Mouse (Mus musculus) MEL (cell line): ENCODE measurements at regions not wholly inside any gene's neighbourhood (a gene's known extent, or its start where the extent isn't known, plus 50 kb on each side); places are given as distances from the start of the nearest gene placed in this dataset.

ENCODE experiments used
- DNase-seq: peaks from one replicate; pipeline ENCODE4 v3.0.0; 2011; ENCODE audit warnings: low read depth, low spot score
- H3K27ac ChIP-seq: 2 replicates; pipeline ENCODE4 v1.5.1; 2012; ENCODE audit warnings: low read depth, mild to moderate bottlenecking, control low read depth, low read length, moderate library complexity; ENCODE audit not compliant: control insufficient read depth
- H3K27me3 ChIP-seq, 2 experiments: fragments of 150-350 bp in 1 of 2; sonication (generic) in 1 of 2; 2 replicates each; pipeline ENCODE4 v1.6.1; 2012; ENCODE audit warnings: low read length in 2 of 2, mild to moderate bottlenecking in 2 of 2, improper control_type of control experiment in 1 of 2, moderate library complexity in 1 of 2; ENCODE audit not compliant: insufficient read depth in 2 of 2, control insufficient read depth in 1 of 2
- H3K36me3 ChIP-seq, 2 experiments: 2 replicates each; pipeline ENCODE4 v1.6.1; 2012 to 2014; ENCODE audit warnings: low read length in 2 of 2, improper control_type of control experiment in 1 of 2, inconsistent platforms in 1 of 2, mild to moderate bottlenecking in 1 of 2; ENCODE audit not compliant: insufficient read depth in 2 of 2, control insufficient read depth in 1 of 2
- H3K4me1 ChIP-seq, 2 experiments: fragments of 150-350 bp in 1 of 2; sonication (generic) in 1 of 2; 2 replicates each; pipeline ENCODE4 v1.6.1; 2012; ENCODE audit warnings: low read length in 2 of 2, improper control_type of control experiment in 1 of 2, mild to moderate bottlenecking in 1 of 2; ENCODE audit not compliant: insufficient read depth in 2 of 2, control insufficient read depth in 1 of 2
- H3K4me3 ChIP-seq, 2 experiments: fragments of 150-350 bp in 1 of 2; sonication (generic) in 1 of 2; 2 replicates each; pipeline ENCODE4 v1.5.1; 2012; ENCODE audit warnings: low read depth in 2 of 2, low read length in 2 of 2, mild to moderate bottlenecking in 2 of 2, moderate library complexity in 2 of 2, control low read depth in 1 of 2, improper control_type of control experiment in 1 of 2; ENCODE audit not compliant: control insufficient read depth in 1 of 2, insufficient read depth in 1 of 2
- H3K79me2 ChIP-seq: 2 replicates; pipeline ENCODE4 v1.6.1; 2012; ENCODE audit warnings: mild to moderate bottlenecking, low read length, moderate library complexity; ENCODE audit not compliant: control insufficient read depth, poor library complexity, insufficient read depth
- H3K9ac ChIP-seq: 2 replicates; pipeline ENCODE4 v1.6.1; 2012; ENCODE audit warnings: low read depth, mild to moderate bottlenecking, control low read depth, low read length, moderate library complexity; ENCODE audit not compliant: control insufficient read depth, poor library complexity, severe bottlenecking
- H3K9me3 ChIP-seq: fragments of 150-350 bp; sonication (generic); replicated peaks from 2 replicates; pipeline ENCODE4 v1.6.1; 2012; ENCODE audit warnings: mild to moderate bottlenecking, low read length, improper control_type of control experiment, moderate library complexity; ENCODE audit not compliant: insufficient read depth
- CHD1 ChIP-seq: IDR thresholded peaks from 2 replicates; pipeline ENCODE4 v1.6.1; 2012; ENCODE audit warnings: low read depth, mild to moderate bottlenecking, inconsistent platforms, low read length, improper control_type of control experiment
- CHD2 ChIP-seq: IDR thresholded peaks from 2 replicates; pipeline ENCODE4 v1.6.1; 2011; ENCODE audit warnings: low read length, improper control_type of control experiment
- EP300 ChIP-seq, 2 experiments: IDR thresholded peaks; 2 replicates each; pipeline ENCODE4 v1.6.1; 2011; ENCODE audit warnings: improper control_type of control experiment in 2 of 2, low read length in 2 of 2, low read depth in 1 of 2, mild to moderate bottlenecking in 1 of 2
- ETS1 ChIP-seq: IDR thresholded peaks from 2 replicates; pipeline ENCODE4 v1.6.1; 2012; ENCODE audit warnings: low read depth, mild to moderate bottlenecking, inconsistent platforms, low read length, improper control_type of control experiment, moderate library complexity
- GATA1 ChIP-seq: IDR thresholded peaks from 2 replicates; pipeline ENCODE4 v1.6.1; 2011; ENCODE audit warnings: low read depth, low read length, improper control_type of control experiment
- HCFC1 ChIP-seq: IDR thresholded peaks from 2 replicates; pipeline ENCODE4 v1.6.1; 2012; ENCODE audit warnings: low read depth, mild to moderate bottlenecking, inconsistent platforms, low read length, improper control_type of control experiment, moderate library complexity
- JUND ChIP-seq: IDR thresholded peaks from 2 replicates; pipeline ENCODE4 v1.6.1; 2011; ENCODE audit warnings: low read depth, mild to moderate bottlenecking, improper control_type of control experiment, low read length
- MEF2A ChIP-seq: IDR thresholded peaks from 2 replicates; pipeline ENCODE4 v1.6.1; 2014; ENCODE audit warnings: low read depth, mild to moderate bottlenecking, inconsistent platforms, low read length, improper control_type of control experiment; ENCODE audit not compliant: poor library complexity, insufficient replicate concordance, severe bottlenecking; ENCODE audit errors: extremely low read depth
- MYB ChIP-seq: IDR thresholded peaks from 2 replicates; pipeline ENCODE4 v1.6.1; 2011; ENCODE audit warnings: mild to moderate bottlenecking, low read depth, low read length, improper control_type of control experiment
- NELFE ChIP-seq: IDR thresholded peaks from 2 replicates; pipeline ENCODE4 v1.6.1; 2011; ENCODE audit warnings: low read depth, low read length, improper control_type of control experiment
- NRF1 ChIP-seq: IDR thresholded peaks from 2 replicates; pipeline ENCODE4 v1.6.1; 2014; ENCODE audit warnings: low read depth, mild to moderate bottlenecking, inconsistent platforms, low read length, improper control_type of control experiment, moderate library complexity; ENCODE audit not compliant: poor library complexity, insufficient read depth, severe bottlenecking
- POLR2AphosphoS2 ChIP-seq: IDR thresholded peaks from 2 replicates; pipeline ENCODE4 v1.6.1; 2011; ENCODE audit warnings: low read length, improper control_type of control experiment
- POLR2AphosphoS5 ChIP-seq: IDR thresholded peaks from 2 replicates; pipeline ENCODE4 v1.6.1; 2012; ENCODE audit warnings: low read depth, borderline replicate concordance, mild to moderate bottlenecking, inconsistent platforms, low read length, moderate library complexity, mixed read lengths
- RAD21 ChIP-seq: IDR thresholded peaks from 2 replicates; pipeline ENCODE4 v1.6.1; 2011; ENCODE audit warnings: mild to moderate bottlenecking, low read depth, low read length, improper control_type of control experiment
- UBTF ChIP-seq: IDR thresholded peaks from 2 replicates; pipeline ENCODE4 v1.6.1; 2012; ENCODE audit warnings: low read depth, mild to moderate bottlenecking, inconsistent platforms, low read length, improper control_type of control experiment, moderate library complexity, borderline replicate concordance; ENCODE audit not compliant: insufficient read depth
- USF2 ChIP-seq, 2 experiments: IDR thresholded peaks; 2 replicates each; pipeline ENCODE4 v1.6.1; 2011 to 2012; ENCODE audit warnings: improper control_type of control experiment in 2 of 2, low read length in 2 of 2, borderline replicate concordance in 1 of 2, inconsistent platforms in 1 of 2, low read depth in 1 of 2, mild to moderate bottlenecking in 1 of 2; ENCODE audit not compliant: insufficient read depth in 1 of 2
- ZKSCAN1 ChIP-seq: IDR thresholded peaks from 2 replicates; pipeline ENCODE4 v1.6.1; 2012; ENCODE audit warnings: low read depth, mild to moderate bottlenecking, inconsistent platforms, low read length, improper control_type of control experiment, moderate library complexity
- ZMIZ1 ChIP-seq: IDR thresholded peaks from 2 replicates; pipeline ENCODE4 v1.6.1; 2012; ENCODE audit warnings: low read depth, mild to moderate bottlenecking, inconsistent platforms, low read length, improper control_type of control experiment, moderate library complexity
- ZNF384 ChIP-seq: IDR thresholded peaks from 2 replicates; pipeline ENCODE4 v1.6.1; 2012; ENCODE audit warnings: low read depth, mild to moderate bottlenecking, inconsistent platforms, low read length, improper control_type of control experiment

DNA sequence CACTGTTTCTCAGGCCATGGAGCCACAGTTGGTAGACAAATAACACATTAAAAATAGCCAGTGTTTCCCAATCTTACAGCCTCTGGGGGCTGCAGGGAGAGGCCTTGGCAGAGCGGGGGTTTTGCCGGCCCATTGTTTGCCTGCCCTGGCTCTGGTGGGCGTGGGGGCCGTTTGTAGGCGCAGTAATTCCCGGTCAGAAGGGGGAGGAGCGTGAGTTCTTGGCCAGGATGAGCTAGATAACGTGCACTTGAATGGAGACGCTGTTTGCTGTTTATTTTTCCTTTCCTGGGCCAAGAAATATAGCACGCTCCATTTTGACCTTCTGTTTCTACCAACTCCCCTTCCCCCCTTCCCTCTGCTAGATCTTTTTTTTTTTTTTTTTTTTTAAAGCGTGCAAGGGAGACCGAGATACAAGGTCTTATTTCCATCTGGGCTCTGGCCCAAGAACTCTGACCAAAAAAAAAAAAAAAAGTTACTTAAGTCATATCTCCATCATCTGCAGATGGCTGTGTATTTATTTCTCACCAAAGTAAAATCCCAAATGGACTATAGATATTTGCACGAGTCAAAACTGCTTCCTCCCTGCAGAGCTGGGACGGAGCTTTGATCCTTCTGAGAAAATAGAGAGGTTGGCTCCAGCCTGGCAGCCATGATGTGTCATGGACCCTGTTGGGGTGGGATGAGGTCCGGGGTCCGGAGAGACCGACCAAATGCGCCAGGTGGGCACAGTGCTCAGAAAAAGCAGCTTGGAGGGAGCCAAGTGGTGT, 135.5 kb upstream of the Haao start:
- Histone ChIP-seq H3K9ac (0 out of 2 replicates have a peak overlapping the region, but pooled peaks have one; percentile 16), H3K79me2 (no peaks in the 10 kb centered on the region), H3K4me3 (no peak overlapping the region), H3K36me3 (peaks cover 0 to 5% of the 10 kb centered on the region in 2 experiments; a peak in 1 of 4 replicates), H3K9me3 (no peaks in the 10 kb centered on the region), H3K27me3 (no peaks in the 10 kb centered on the region), H3K27ac (no peak overlapping the region), H3K4me1 (peaks cover 0 to 5% of the 10 kb centered on the region in 2 experiments; a peak in 1 of 4 replicates)
- no peak for TF ChIP-seq JUND
- no peak for TF ChIP-seq EP300 (IDR thresholded peaks at IDR 0.05; ENCODE audit: low read depth in 1 of 2, low read length in 2 of 2)
- TF ChIP-seq ZKSCAN1: no peak
- TF ChIP-seq NELFE: no peak
- 0 out of 2 replicates have a peak, but pooled peaks have one; percentile 8 for TF ChIP-seq GATA1
- peak; percentile 89 for TF ChIP-seq ZNF384
- no peak for DNase-seq

DNA sequence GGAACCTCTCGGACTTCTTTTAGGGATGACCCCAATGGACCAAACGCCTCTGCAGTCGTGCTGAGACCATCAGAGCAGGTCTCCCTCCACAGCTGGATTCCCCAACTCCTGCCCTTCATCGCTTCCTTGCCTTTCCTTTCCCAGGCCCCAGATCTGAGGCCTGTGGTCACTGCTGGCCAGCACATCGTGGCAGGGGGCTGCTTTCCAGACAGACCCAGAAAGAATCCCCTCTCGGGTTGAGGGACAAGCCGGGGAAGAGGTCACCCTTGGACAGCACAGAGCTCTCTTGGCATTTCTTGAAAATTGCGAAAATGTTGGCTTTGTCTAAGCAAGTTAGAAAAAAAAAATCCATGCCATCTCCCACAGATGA, 134.9 kb upstream of the Haao start:
- Histone ChIP-seq H3K9ac (no peak overlapping the region), H3K27ac (no peak overlapping the region), H3K4me1 (no peaks in the 10 kb centered on the region; a peak in 1 of 4 replicates), H3K4me3 (no peak overlapping the region), H3K36me3 (peaks cover 0 to 5% of the 10 kb centered on the region in 2 experiments; a peak in 1 of 4 replicates), H3K79me2 (no peaks in the 10 kb centered on the region), H3K9me3 (no peaks in the 10 kb centered on the region), H3K27me3 (no peaks in the 10 kb centered on the region)
- DNase-seq: no peak
- TF ChIP-seq POLR2AphosphoS2 (no peak), MYB (no peak), ETS1 (no peak), USF2 (IDR thresholded peaks at IDR 0.05; ENCODE audit: borderline replicate concordance in 1 of 2, insufficient read depth in 1 of 2, low read depth in 1 of 2, low read length in 2 of 2) (no peak), NRF1 (no peak)

DNA sequence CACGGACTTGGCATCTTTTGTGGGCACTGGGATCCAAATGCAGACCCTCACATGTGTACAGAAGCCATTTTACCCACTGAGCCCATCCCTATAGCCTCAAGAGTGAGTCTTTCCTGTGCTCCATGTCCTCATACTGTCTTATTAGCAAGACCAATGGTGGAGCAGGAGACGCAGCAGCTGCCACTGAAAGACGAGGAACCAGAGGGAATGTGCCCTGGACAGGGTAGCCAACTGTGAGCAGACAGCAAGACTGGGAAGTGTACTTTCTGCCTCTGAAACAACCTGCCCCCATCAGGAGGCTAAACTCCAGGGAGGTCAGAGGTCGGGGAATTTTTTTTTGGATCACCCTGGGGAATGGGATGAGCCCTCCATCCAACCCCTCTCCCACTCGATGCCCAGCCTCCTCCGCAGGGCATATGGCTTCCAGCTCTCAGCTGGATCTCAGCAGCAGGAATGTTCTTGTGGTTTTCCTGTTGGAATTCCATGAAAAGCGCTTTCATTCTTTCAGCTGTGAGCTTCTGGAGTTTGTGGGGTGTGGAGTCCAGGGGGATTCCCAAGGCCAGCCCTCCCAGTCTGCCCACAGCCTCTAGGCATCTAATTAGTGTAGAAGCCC, 131.2 kb upstream of the Haao start:
- no peak for TF ChIP-seq ZKSCAN1
- no peak for TF ChIP-seq CHD1
- TF ChIP-seq GATA1: no peak
- no peak for TF ChIP-seq UBTF
- TF ChIP-seq POLR2AphosphoS5: no peak
- TF ChIP-seq CHD2: no peak
- TF ChIP-seq ETS1: no peak
- no peak for TF ChIP-seq MEF2A
- TF ChIP-seq HCFC1: no peak
- TF ChIP-seq RAD21: no peak
- TF ChIP-seq NELFE: no peak
- no peak for TF ChIP-seq ZMIZ1
- Histone ChIP-seq H3K27ac (no peak overlapping the region), H3K4me3 (no peak overlapping the region), H3K4me1 (peaks cover 2 to 21% of the 10 kb centered on the region in 2 experiments; a peak in 3 of 4 replicates), H3K36me3 (peaks cover 0 to 19% of the 10 kb centered on the region in 2 experiments; a peak in 2 of 4 replicates), H3K27me3 (no peaks in the 10 kb centered on the region), H3K79me2 (no peaks in the 10 kb centered on the region), H3K9me3 (no peaks in the 10 kb centered on the region), H3K9ac (no peak overlapping the region)
- no peak for DNase-seq
